Mouse (Mus musculus) kidney, embryonic 14.5 days (tissue): ENCODE results near the gene Rassf9. TPM values are rescaled to one million over a fixed set of nuclear protein-coding genes. Genes with fewer than 3 reads are reported as not detected.

ENCODE experiments used
- ATAC-seq: fragments of 200-750 bp; cut with Nextera tagmentation; 2 replicates; pipeline ENCODE4 v1.8.0; 2017; ENCODE audit warnings: moderate number of reproducible peaks, mild to moderate bottlenecking, moderate TSS enrichment, moderate library complexity; ENCODE audit not compliant: low FRiP score, low TSS enrichment
- H3K27ac ChIP-seq: fragments of 300-500 bp; sonication (generic); 2 replicates; pipeline ENCODE4 v1.5.1; 2014; ENCODE audit warnings: low read depth, mild to moderate bottlenecking, low read length, moderate library complexity, mixed read lengths
- H3K27me3 ChIP-seq: fragments of 300-500 bp; sonication (generic); 2 replicates; pipeline ENCODE4 v1.6.1; 2014; ENCODE audit warnings: mild to moderate bottlenecking, low read length; ENCODE audit not compliant: control insufficient read depth, insufficient read depth
- H3K36me3 ChIP-seq: fragments of 300-500 bp; sonication (generic); 2 replicates; pipeline ENCODE4 v1.6.1; 2014; ENCODE audit warnings: low read length, mixed read lengths; ENCODE audit not compliant: control insufficient read depth, insufficient read depth
- H3K4me1 ChIP-seq: fragments of 300-500 bp; sonication (generic); 2 replicates; pipeline ENCODE4 v1.6.1; 2014; ENCODE audit warnings: low read length, mixed read lengths; ENCODE audit not compliant: control insufficient read depth, insufficient read depth
- H3K4me2 ChIP-seq: fragments of 300-500 bp; sonication (generic); replicated peaks from 2 replicates; pipeline ENCODE4 v1.6.1; 2014; ENCODE audit warnings: low read depth, mild to moderate bottlenecking, low read length
- H3K4me3 ChIP-seq: fragments of 300-500 bp; sonication (generic); 2 replicates; pipeline ENCODE4 v1.5.1; 2014; ENCODE audit warnings: mild to moderate bottlenecking, low read length
- H3K9ac ChIP-seq: fragments of 300-500 bp; sonication (generic); 2 replicates; pipeline ENCODE4 v1.6.1; 2014; ENCODE audit warnings: low read depth, mild to moderate bottlenecking, low read length, moderate library complexity
- H3K9me3 ChIP-seq: fragments of 300-500 bp; sonication (generic); 2 replicates; pipeline ENCODE4 v1.6.1; 2016; ENCODE audit warnings: low read length; ENCODE audit not compliant: control insufficient read depth
- WGBS: fragments of 180-500 bp; shearing (Covaris S2); extraction: QIAGEN DNeasy Blood & Tissue Kit; methylation state at CpG from one replicate; pipeline ENCODE4 v1.1.7; 2014; 5-methylcytosine and 5-hydroxymethylcytosine counted together
- polyA plus RNA-seq: library from polyadenylated mRNA; unstranded; fragments of >200 nt; fragmentation: Nextera tagmentation; extraction: Ambion mirVana; gene quantifications from 2 replicates; pipeline ENCODE4 v1.2.1, GENCODE M21; 2014

The Rassf9 gene
- polyA plus RNA-seq, 1 experiment from 2014 or later = 10.0 TPM

- ATAC-seq = no peak
- 53% methylated on average over 4 of the region's 4 CpGs for WGBS
These were observed 41.9 kb downstream of the Rassf9 start for GRCm38 (mm10) chr10:102553941-102554340.

DNA sequence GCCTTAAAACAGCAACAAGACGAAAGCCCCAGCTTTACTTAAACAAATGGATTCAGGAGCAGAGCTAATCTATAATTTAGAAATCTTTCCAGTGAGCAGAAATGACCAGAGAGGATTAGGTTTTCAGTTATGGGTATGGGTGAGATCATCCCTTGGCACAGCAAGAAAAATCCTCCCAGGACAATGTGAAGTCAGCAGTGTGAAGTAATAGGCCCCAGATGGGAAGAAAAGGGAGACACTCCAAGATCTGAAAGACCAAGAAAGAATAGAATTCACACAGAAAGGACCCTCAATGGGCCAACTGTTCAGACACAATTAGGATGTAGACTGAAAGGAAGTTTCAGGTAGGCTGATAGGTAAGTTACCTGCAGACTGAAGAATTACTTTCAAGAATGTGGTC, 50.5 kb downstream of the Rassf9 start:
- H3K27ac ChIP-seq = no peak overlapping the region
- H3K4me2 ChIP-seq = no peak overlapping the region
- H3K4me3 ChIP-seq = no peak overlapping the region
- H3K4me1 ChIP-seq = no peaks in the 10 kb centered on the region
- H3K9ac ChIP-seq = no peak overlapping the region
- 77% methylated on average over 1 of the region's 1 CpGs for WGBS
- no peaks in the 10 kb centered on the region for H3K36me3 ChIP-seq
- no peak for ATAC-seq
- H3K9me3 ChIP-seq = no peaks in the 10 kb centered on the region
- no peaks in the 10 kb centered on the region for H3K27me3 ChIP-seq

More at GRCm38 (mm10) chr10:102553941-102554340, 41.9 kb downstream of the Rassf9 start:
- Histone ChIP-seq H3K27me3 (no peaks in the 10 kb centered on the region), H3K4me1 (no peaks in the 10 kb centered on the region), H3K36me3 (no peaks in the 10 kb centered on the region), H3K27ac (no peak overlapping the region), H3K4me2 (no peak overlapping the region), H3K9ac (no peak overlapping the region), H3K4me3 (no peak overlapping the region), H3K9me3 (no peaks in the 10 kb centered on the region)

- Histone ChIP-seq H3K27ac (no peak overlapping the region), H3K9ac (no peak overlapping the region), H3K36me3 (no peaks in the 10 kb centered on the region), H3K4me2 (no peak overlapping the region), H3K27me3 (no peaks in the 10 kb centered on the region), H3K4me3 (no peak overlapping the region), H3K9me3 (no peaks in the 10 kb centered on the region), H3K4me1 (no peaks in the 10 kb centered on the region)
- WGBS = 86% methylated on average over 3 of the region's 3 CpGs
- ATAC-seq = no peak
These were observed 65.9 kb downstream of the Rassf9 start for GRCm38 (mm10) chr10:102577970-102578369.

DNA sequence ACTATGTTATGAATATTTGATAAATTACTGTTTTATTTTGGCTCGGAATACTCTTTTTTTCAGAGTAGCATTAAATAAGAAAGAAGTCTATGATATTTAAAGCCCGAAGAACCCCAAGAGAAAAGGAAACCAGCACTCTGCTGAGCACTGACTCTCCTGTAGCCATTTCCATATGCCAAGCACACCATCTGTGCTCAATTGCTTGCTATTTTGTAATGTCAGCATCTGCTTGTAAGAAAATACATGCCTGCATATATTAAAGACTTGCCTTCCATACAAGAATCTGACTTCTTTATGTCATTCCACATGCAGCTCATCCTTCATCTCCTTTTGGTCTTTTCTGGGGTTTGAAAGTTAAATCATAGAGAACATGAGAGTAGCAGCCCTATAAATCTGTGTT, 82.3 kb downstream of the Rassf9 start:
- Histone ChIP-seq H3K27ac (no peak overlapping the region), H3K4me2 (no peak overlapping the region), H3K9ac (no peak overlapping the region), H3K4me1 (no peaks in the 10 kb centered on the region), H3K36me3 (no peaks in the 10 kb centered on the region), H3K27me3 (no peaks in the 10 kb centered on the region), H3K9me3 (no peaks in the 10 kb centered on the region), H3K4me3 (no peak overlapping the region)
- no peak for ATAC-seq
- 81% methylated on average over 2 of the region's 2 CpGs for WGBS

Other genes starting within 250 kb of the Rassf9 start
- gene Nts, start 21.7 kb upstream of the Rassf9 start, polyA plus RNA-seq = 7.8 and 8.2 TPM in 2 replicates